In the genomic region with DNA sequence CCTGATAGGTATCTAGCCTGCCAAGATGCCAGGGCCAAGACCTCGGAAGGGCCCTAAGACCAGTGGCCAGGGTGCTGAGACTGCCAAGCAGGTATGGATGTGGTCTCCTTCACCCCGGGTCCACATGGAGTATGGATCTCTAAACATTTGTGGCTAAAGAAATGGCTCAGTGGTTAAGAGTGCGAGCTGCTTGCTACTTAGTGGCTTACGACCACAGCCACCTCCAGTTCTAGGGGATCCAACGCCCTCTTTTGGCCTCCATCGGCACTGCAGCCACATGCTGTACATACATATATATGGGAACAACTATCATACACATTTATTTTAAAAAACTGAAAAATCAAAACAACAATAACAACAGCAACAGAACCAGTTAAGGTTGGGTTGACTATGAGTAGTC, we compare ENCODE assay signal across 11 mouse cellular contexts. TPM values are rescaled to one million over a fixed set of nuclear protein-coding genes. Genes with fewer than 3 reads are reported as not detected.
DNase-seq lines count a peak whose midpoint lies in the region; ATAC-seq and TF ChIP-seq lines count a peak whose summit lies in the region.
"Had no signal": no experiment of that assay in that cellular context is flagged by ENCODE, and none has a peak within 500 bp of the region (broad histone marks: within the 10 kb centered on the region; RNA-seq: fewer than 3 reads in every experiment).

No protein-coding gene starts in this region.

- H3K27me3 ChIP-seq in forebrain, embryonic 11.5 days (ENCODE audit: control insufficient read depth, insufficient read depth, low read length), result no peaks in the 10 kb centered on the region
- H3K27me3 ChIP-seq in forebrain, embryonic 10.5 days (ENCODE audit: poor library complexity, severe bottlenecking), result no peaks in the 10 kb centered on the region
- no peaks in the 10 kb centered on the region for H3K27me3 ChIP-seq in lung, postnatal 0 days (replicated peaks; ENCODE audit: insufficient read depth, low read length)
- no peaks in the 10 kb centered on the region for H3K27me3 ChIP-seq in stomach, postnatal 0 days (ENCODE audit: control insufficient read depth, insufficient read depth, low read length)
- H3K27me3 ChIP-seq: limb, embryonic 13.5 days; neural tube, embryonic 13.5 days had no signal

- H3K9me3 ChIP-seq in forebrain, embryonic 11.5 days (ENCODE audit: control insufficient read depth, low read length), result no peaks in the 10 kb centered on the region
- H3K9me3 ChIP-seq in forebrain, embryonic 10.5 days, result no peaks in the 10 kb centered on the region
- no peaks in the 10 kb centered on the region for H3K9me3 ChIP-seq in lung, postnatal 0 days (ENCODE audit: low read length)
- no peaks in the 10 kb centered on the region for H3K9me3 ChIP-seq in stomach, postnatal 0 days (ENCODE audit: control insufficient read depth, low read length)
- H3K9me3 ChIP-seq: limb, embryonic 13.5 days; neural tube, embryonic 13.5 days had no signal

- H3K4me3 ChIP-seq in forebrain, embryonic 11.5 days (ENCODE audit: low read depth, low read length), result no peak overlapping the region
- no peak overlapping the region for H3K4me3 ChIP-seq in forebrain, embryonic 10.5 days
- no peak overlapping the region for H3K4me3 ChIP-seq in lung, postnatal 0 days (ENCODE audit: low read depth, low read length)
- no peak overlapping the region for H3K4me3 ChIP-seq in lung, adult 2 months (replicated peaks; ENCODE audit: extremely low read depth, low read depth, low read length)
- no peak overlapping the region for H3K4me3 ChIP-seq in stomach, postnatal 0 days (ENCODE audit: low read depth, low read length)

- TF ChIP-seq POLR2A in lung, adult 2 months (IDR thresholded peaks at IDR 0.05; ENCODE audit: borderline replicate concordance, extremely low read depth, low read depth, low read length), result no peak

- no peak overlapping the region for H3K4me2 ChIP-seq in forebrain, embryonic 11.5 days (ENCODE audit: low read depth, low read length, severe bottlenecking)
- no peak overlapping the region for H3K4me2 ChIP-seq in lung, postnatal 0 days (replicated peaks; ENCODE audit: low read depth, low read length)
- no peak overlapping the region for H3K4me2 ChIP-seq in stomach, postnatal 0 days (replicated peaks; ENCODE audit: low read depth)

- no peaks in the 10 kb centered on the region; the same call in 1 of the 2 replicates for H3K36me3 ChIP-seq in forebrain, embryonic 11.5 days (ENCODE audit: control insufficient read depth, insufficient read depth, low read length)
- peaks cover 46% of the 10 kb centered on the region for H3K36me3 ChIP-seq in forebrain, embryonic 10.5 days (replicated peaks)
- peaks cover 9% of the 10 kb centered on the region; the same call in 1 of the 2 replicates for H3K36me3 ChIP-seq in lung, postnatal 0 days (ENCODE audit: insufficient read depth, low read length)
- peaks cover 15% of the 10 kb centered on the region for H3K36me3 ChIP-seq in stomach, postnatal 0 days (ENCODE audit: control insufficient read depth, insufficient read depth, low read length)

- H3K4me1 ChIP-seq in forebrain, embryonic 11.5 days (replicated peaks; ENCODE audit: control insufficient read depth, insufficient read depth, low read length), result peaks cover 7% of the 10 kb centered on the region; the same call in 1 of the 2 replicates
- H3K4me1 ChIP-seq in forebrain, embryonic 10.5 days, result peaks cover 20% of the 10 kb centered on the region
- H3K4me1 ChIP-seq in lung, postnatal 0 days (ENCODE audit: insufficient read depth, low read depth, low read length), result peaks cover 9% of the 10 kb centered on the region; the same call in 1 of the 2 replicates
- peaks cover 5% of the 10 kb centered on the region for H3K4me1 ChIP-seq in lung, adult 2 months (ENCODE audit: control insufficient read depth, insufficient read depth, low read length)
- peaks cover 4% of the 10 kb centered on the region; the same call in 1 of the 2 replicates for H3K4me1 ChIP-seq in stomach, postnatal 0 days (replicated peaks; ENCODE audit: control insufficient read depth, insufficient read depth)

- DNase-seq in forebrain, embryonic 11.5 days (ENCODE audit: low spot score), result peak; percentile 52
- DNase-seq in forebrain, embryonic 10.5 days (ENCODE audit: extremely low spot score, low spot score), result no peak
- no peak for DNase-seq in lung, postnatal 0 days (ENCODE audit: low spot score)
- no peak for DNase-seq in lung, adult 2 months
- DNase-seq in ES-CJ7 (ENCODE audit: low read depth, low spot score), result peak; percentile 56
- no peak for DNase-seq in stomach, postnatal 0 days (ENCODE audit: low spot score)
- DNase-seq in ovary, postnatal 10 days (ENCODE audit: low spot score), result no peak

- no peak overlapping the region for H3K9ac ChIP-seq in forebrain, embryonic 11.5 days (ENCODE audit: low read length)
- H3K9ac ChIP-seq in lung, postnatal 0 days (replicated peaks; ENCODE audit: low read depth), result no peak overlapping the region
- no peak overlapping the region for H3K9ac ChIP-seq in stomach, postnatal 0 days (ENCODE audit: low read length)

- no peak for ATAC-seq in forebrain, embryonic 11.5 days (replicated peaks; ENCODE audit: low FRiP score)
- no peak for ATAC-seq in lung, postnatal 0 days
- ATAC-seq in stomach, postnatal 0 days (ENCODE audit: low FRiP score, low TSS enrichment), result no peak
- ATAC-seq in inflammation-experienced regulatory T-cells, adult 6 months, result no peak

- peak; percentile 34 for TF ChIP-seq CTCF in lung, postnatal 0 days (IDR thresholded peaks at IDR 0.05)
- TF ChIP-seq CTCF in lung, adult 2 months (IDR thresholded peaks at IDR 0.05; ENCODE audit: insufficient read depth, low read length), result no peak
- TF ChIP-seq CTCF in stomach, postnatal 0 days (IDR thresholded peaks at IDR 0.05; ENCODE audit: low read depth), result peak; percentile 36

- WGBS in forebrain, embryonic 11.5 days, result 90% methylated on average over 6 of the region's 6 CpGs
- WGBS in forebrain, embryonic 10.5 days, result 91% methylated on average over 6 of the region's 6 CpGs
- 95% methylated on average over 6 of the region's 6 CpGs for WGBS in lung, postnatal 0 days
- WGBS in lung, adult 2 months, result 96% methylated on average over 6 of the region's 6 CpGs
- 95% methylated on average over 6 of the region's 6 CpGs for WGBS in stomach, postnatal 0 days

- no peak overlapping the region for H3K27ac ChIP-seq in forebrain, embryonic 11.5 days (ENCODE audit: low read depth, low read length)
- H3K27ac ChIP-seq in forebrain, embryonic 10.5 days, result no peak overlapping the region
- H3K27ac ChIP-seq in lung, postnatal 0 days (ENCODE audit: low read length), result no peak overlapping the region
- H3K27ac ChIP-seq in stomach, postnatal 0 days (replicated peaks), result no peak overlapping the region
- H3K27ac ChIP-seq: limb, embryonic 13.5 days; macrophage; neural tube, embryonic 13.5 days had no signal

- TF ChIP-seq EP300 in lung, postnatal 0 days (IDR thresholded peaks at IDR 0.05), result no peak
- TF ChIP-seq EP300 in stomach, postnatal 0 days (optimal IDR thresholded peaks at IDR 0.05), result no peak

RNA-seq across cellular contexts. Expression of a gene that starts 1.8 kb away (rescaled TPM):
- polyA plus RNA-seq in forebrain, embryonic 11.5 days (2014; fragmentation: Nextera tagmentation; extraction: Ambion mirVana), result 22.4 and 26.8 TPM in 2 replicates
- 23.6 and 27.7 TPM in 2 replicates for polyA plus RNA-seq in forebrain, embryonic 10.5 days (2016; fragmentation: Nextera tagmentation; extraction: Ambion mirVana)
- polyA plus RNA-seq in lung, postnatal 0 days (2015; fragmentation: Nextera tagmentation; extraction: Ambion mirVana), result 21.3 and 22.4 TPM in 2 replicates
- polyA plus RNA-seq in lung, adult 2 months (2012; rRNA removed), result 27.5 and 31.8 TPM in 2 replicates
- 20.9 and 23.1 TPM in 2 replicates for polyA plus RNA-seq in stomach, postnatal 0 days (2015; fragmentation: Nextera tagmentation; extraction: Ambion mirVana)
- polyA plus RNA-seq in inflammation-experienced regulatory T-cells, adult 6 months (2017; shearing (Covaris generic)), result 10 to 100 TPM; 24.1 to 37.9 (median 35.3) TPM

RNA-seq across cellular contexts. Expression of a gene that starts 42.3 kb away (rescaled TPM):
- 19.3 and 21.2 TPM in 2 replicates for polyA plus RNA-seq in forebrain, embryonic 11.5 days (2014; fragmentation: Nextera tagmentation; extraction: Ambion mirVana)
- 25.0 and 27.1 TPM in 2 replicates for polyA plus RNA-seq in forebrain, embryonic 10.5 days (2016; fragmentation: Nextera tagmentation; extraction: Ambion mirVana)
- 0.83 and 1.0 TPM in 2 replicates for polyA plus RNA-seq in lung, postnatal 0 days (2015; fragmentation: Nextera tagmentation; extraction: Ambion mirVana)
- polyA plus RNA-seq in lung, adult 2 months (2012; rRNA removed), result 0.09 and 0.21 TPM in 2 replicates
- 1.8 and 2.6 TPM in 2 replicates for polyA plus RNA-seq in stomach, postnatal 0 days (2015; fragmentation: Nextera tagmentation; extraction: Ambion mirVana)
- 10 to 100 TPM in 1 of 3 experiments, 1 to 10 TPM in 2; 2.3 to 11.8 (median 3.3) TPM for polyA plus RNA-seq in inflammation-experienced regulatory T-cells, adult 6 months (2017; shearing (Covaris generic))

RNA-seq across cellular contexts. Expression of a gene that starts 42.4 kb away (rescaled TPM):
- 119 and 125 TPM in 2 replicates for polyA plus RNA-seq in forebrain, embryonic 11.5 days (2014; fragmentation: Nextera tagmentation; extraction: Ambion mirVana)
- 130 and 136 TPM in 2 replicates for polyA plus RNA-seq in forebrain, embryonic 10.5 days (2016; fragmentation: Nextera tagmentation; extraction: Ambion mirVana)
- 40.4 and 42.1 TPM in 2 replicates for polyA plus RNA-seq in lung, postnatal 0 days (2015; fragmentation: Nextera tagmentation; extraction: Ambion mirVana)
- 2.9 and 6.0 TPM in 2 replicates for polyA plus RNA-seq in lung, adult 2 months (2012; rRNA removed)
- polyA plus RNA-seq in stomach, postnatal 0 days (2015; fragmentation: Nextera tagmentation; extraction: Ambion mirVana), result 44.4 and 45.5 TPM in 2 replicates
- 10 to 100 TPM; 62.9 to 75.8 (median 66.2) TPM for polyA plus RNA-seq in inflammation-experienced regulatory T-cells, adult 6 months (2017; shearing (Covaris generic))

Comparison
In these comparisons a context has a peak if more than half of its experiments do, and no peak if none do; other contexts are left out.
1. DNase-seq: peak in forebrain, embryonic 11.5 days (single experiment) and ES-CJ7 (single experiment); none in forebrain, embryonic 10.5 days (single experiment), lung, postnatal 0 days (single experiment), lung, adult 2 months (single experiment), stomach, postnatal 0 days (single experiment) and ovary, postnatal 10 days (single experiment).